Mouse (Mus musculus) MEL (cell line): ENCODE measurements around the gene Eml6.

Experiments
- BHLHE40 ChIP-seq: IDR thresholded peaks from 2 replicates; pipeline ENCODE4 v1.6.1; 2012; ENCODE audit warnings: low read depth, mild to moderate bottlenecking, inconsistent platforms, low read length, improper control_type of control experiment, borderline replicate concordance
- CTCF ChIP-seq, 3 experiments: IDR thresholded peaks in 2 of 3; conservative IDR thresholded peaks in 1 of 3; 2 replicates each; pipeline ENCODE4 v1.5.1; 2011 to 2012; ENCODE audit warnings: low read length in 3 of 3, low read depth in 2 of 3, mild to moderate bottlenecking in 2 of 3, improper control_type of control experiment in 1 of 3, inconsistent platforms in 1 of 3, mixed read lengths in 1 of 3, moderate library complexity in 1 of 3; ENCODE audit not compliant: control insufficient read depth in 1 of 3, insufficient read depth in 1 of 3, poor library complexity in 1 of 3, severe bottlenecking in 1 of 3
- EP300 ChIP-seq, 2 experiments: IDR thresholded peaks; 2 replicates each; pipeline ENCODE4 v1.6.1; 2011; ENCODE audit warnings: improper control_type of control experiment in 2 of 2, low read length in 2 of 2, low read depth in 1 of 2, mild to moderate bottlenecking in 1 of 2
- GATA1 ChIP-seq: IDR thresholded peaks from 2 replicates; pipeline ENCODE4 v1.6.1; 2011; ENCODE audit warnings: low read depth, low read length, improper control_type of control experiment
- HCFC1 ChIP-seq: IDR thresholded peaks from 2 replicates; pipeline ENCODE4 v1.6.1; 2012; ENCODE audit warnings: low read depth, mild to moderate bottlenecking, inconsistent platforms, low read length, improper control_type of control experiment, moderate library complexity
- KAT2A ChIP-seq: conservative IDR thresholded peaks from 2 replicates; pipeline ENCODE4 v1.6.1; 2012; ENCODE audit warnings: low read depth, low read length, improper control_type of control experiment, inconsistent platforms
- MAX ChIP-seq: IDR thresholded peaks from 2 replicates; pipeline ENCODE4 v1.6.1; 2011; ENCODE audit warnings: low read length, improper control_type of control experiment
- MAZ ChIP-seq: IDR thresholded peaks from 2 replicates; pipeline ENCODE4 v1.6.1; 2012; ENCODE audit warnings: low read depth, mild to moderate bottlenecking, inconsistent platforms, low read length, improper control_type of control experiment
- POLR2A ChIP-seq, 2 experiments: IDR thresholded peaks; 2 replicates each; pipeline ENCODE4 v1.6.1; 2011 to 2012; ENCODE audit warnings: low read length in 2 of 2, mild to moderate bottlenecking in 2 of 2, control low read depth in 1 of 2, improper control_type of control experiment in 1 of 2, low read depth in 1 of 2, moderate library complexity in 1 of 2; ENCODE audit not compliant: control insufficient read depth in 1 of 2, insufficient read depth in 1 of 2, poor library complexity in 1 of 2
- RCOR1 ChIP-seq: IDR thresholded peaks from 2 replicates; pipeline ENCODE4 v1.6.1; 2012; ENCODE audit warnings: low read depth, mild to moderate bottlenecking, inconsistent platforms, low read length, improper control_type of control experiment
- TBP ChIP-seq: IDR thresholded peaks from 2 replicates; pipeline ENCODE4 v1.8.0; 2011; ENCODE audit warnings: low read depth, low read length, improper control_type of control experiment
- USF1 ChIP-seq: IDR thresholded peaks from 2 replicates; pipeline ENCODE4 v1.6.1; 2014; ENCODE audit warnings: low read depth, mild to moderate bottlenecking, inconsistent platforms, low read length, improper control_type of control experiment, moderate library complexity
- ZC3H11A ChIP-seq: IDR thresholded peaks from 2 replicates; pipeline ENCODE4 v1.6.1; 2012; ENCODE audit warnings: low read depth, mild to moderate bottlenecking, inconsistent platforms, low read length, improper control_type of control experiment
- ZNF384 ChIP-seq: IDR thresholded peaks from 2 replicates; pipeline ENCODE4 v1.6.1; 2012; ENCODE audit warnings: low read depth, mild to moderate bottlenecking, inconsistent platforms, low read length, improper control_type of control experiment

DNA sequence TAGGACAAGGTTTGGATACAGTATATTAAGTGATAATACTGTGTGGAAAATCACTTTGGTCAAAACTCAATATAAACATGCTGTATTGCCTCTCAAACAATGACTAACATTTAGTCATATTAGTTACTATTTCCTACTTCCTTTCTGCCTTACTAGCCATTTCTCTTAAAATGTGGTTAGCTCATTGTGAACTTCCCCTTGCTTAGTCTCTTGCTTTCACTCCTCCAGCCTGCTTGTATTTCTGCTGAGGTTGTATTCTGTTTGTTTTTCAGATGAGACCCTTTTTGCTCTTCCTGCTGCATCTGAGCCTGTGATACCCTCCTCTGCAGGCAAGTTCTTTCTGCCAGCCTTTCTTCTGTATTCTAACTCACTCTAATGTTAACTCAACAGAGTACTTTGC is 320.6 kb downstream of the Eml6 start:
- TF ChIP-seq KAT2A (no peak), ZC3H11A (no peak), HCFC1 (no peak), MAX (no peak), BHLHE40 (no peak), POLR2A (IDR thresholded peaks at IDR 0.05; ENCODE audit: control insufficient read depth in 1 of 2, insufficient read depth in 1 of 2, low read depth in 1 of 2, low read length in 2 of 2, poor library complexity in 1 of 2) (no peak), CTCF (IDR thresholded peaks at IDR 0.05 in 2 of 3, conservative IDR thresholded peaks at IDR 0.05 in 1 of 3; ENCODE audit: control insufficient read depth in 1 of 3, insufficient read depth in 1 of 3, low read depth in 2 of 3, low read length in 3 of 3, poor library complexity in 1 of 3, severe bottlenecking in 1 of 3) (no peak), RCOR1 (no peak), USF1 (no peak), MAZ (no peak), ZNF384 (no peak), EP300 (IDR thresholded peaks at IDR 0.05; ENCODE audit: low read depth in 1 of 2, low read length in 2 of 2) (no peak; a peak in 1 of 4 replicates), GATA1 (no peak), TBP (no peak)
